Mouse (Mus musculus) small intestine, adult 2 months (tissue): ENCODE results near the gene Olfr1034.
"Not testable (repeated sequence)": the region's sequence is repeated elsewhere in the genome, so short reads cannot be mapped to it uniquely, and the experiment has no call there.

Source experiments
- CTCF ChIP-seq: fragments of 200-500 bp; IDR thresholded peaks from 2 replicates; pipeline ENCODE4 v1.5.1; 2012; ENCODE audit warnings: low read depth, mild to moderate bottlenecking, control low read depth, inconsistent platforms, low read length, moderate library complexity, mixed read lengths; ENCODE audit not compliant: insufficient replicate concordance, insufficient read length; ENCODE audit errors: extremely low read depth
- POLR2A ChIP-seq: fragments of 200-500 bp; IDR thresholded peaks from 2 replicates; pipeline ENCODE4 v1.6.1; 2012; ENCODE audit warnings: low read depth, mild to moderate bottlenecking, control low read depth, inconsistent platforms, low read length, moderate library complexity

GRCm38 (mm10) chr2:86050777-86051176 lies 5.1 kb downstream of the Olfr1034 start:
- TF ChIP-seq CTCF, POLR2A: not testable (repeated sequence)
